Mouse (Mus musculus): ENCODE measurements around the gene Lrrc26.

- TF ChIP-seq POLR2A (IDR thresholded peaks at IDR 0.05; ENCODE audit: insufficient read depth, low read depth, low read length) (no peak), CTCF (IDR thresholded peaks at IDR 0.05; ENCODE audit: insufficient read depth, low read depth, low read length) (no peak)
These were observed 24.9 kb upstream of the Lrrc26 start for GRCm38 (mm10) chr2:25264851-25265250.

All from olfactory bulb, adult 2 months (tissue).